Mouse (Mus musculus) MEL-GATA-1-ER (cell line): ENCODE measurements around the gene Fars2.
"Not testable (repeated sequence)": the region's sequence is repeated elsewhere in the genome, so short reads cannot be mapped to it uniquely, and the experiment has no call there.

Experiments used
- DNase-seq: peaks from one replicate; pipeline ENCODE4 v3.0.0-alpha.2; 2012; ENCODE audit warnings: low read depth; ENCODE audit errors: extremely low read depth

The Fars2 gene

DNA sequence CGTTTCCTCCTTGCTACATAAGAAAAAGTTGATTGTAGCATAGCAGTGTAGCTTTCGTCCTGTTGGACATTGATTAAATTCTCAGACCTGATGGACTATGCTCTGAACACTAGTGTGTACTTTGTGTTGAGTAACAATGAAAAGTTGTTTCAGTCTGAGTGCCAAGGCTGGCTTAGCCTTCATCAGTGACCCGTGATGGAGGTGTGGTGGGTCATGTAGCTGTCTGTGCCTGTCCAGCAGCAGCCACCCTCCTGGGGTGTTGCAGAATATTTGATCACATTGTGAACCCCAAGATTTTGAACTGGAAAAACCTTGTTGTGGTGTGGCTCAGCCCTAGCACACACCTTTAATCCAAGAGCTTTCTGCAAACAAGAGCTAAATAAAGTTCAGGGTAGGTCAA is 343.3 kb downstream of the Fars2 start:
- no peak for DNase-seq

- no peak for DNase-seq
These were observed 346.5 kb downstream of the Fars2 start for GRCm38 (mm10) chr13:36463669-36464068.

GRCm38 (mm10) chr13:36466076-36466475 is 348.9 kb downstream of the Fars2 start:
- DNase-seq: not testable (repeated sequence)

DNA sequence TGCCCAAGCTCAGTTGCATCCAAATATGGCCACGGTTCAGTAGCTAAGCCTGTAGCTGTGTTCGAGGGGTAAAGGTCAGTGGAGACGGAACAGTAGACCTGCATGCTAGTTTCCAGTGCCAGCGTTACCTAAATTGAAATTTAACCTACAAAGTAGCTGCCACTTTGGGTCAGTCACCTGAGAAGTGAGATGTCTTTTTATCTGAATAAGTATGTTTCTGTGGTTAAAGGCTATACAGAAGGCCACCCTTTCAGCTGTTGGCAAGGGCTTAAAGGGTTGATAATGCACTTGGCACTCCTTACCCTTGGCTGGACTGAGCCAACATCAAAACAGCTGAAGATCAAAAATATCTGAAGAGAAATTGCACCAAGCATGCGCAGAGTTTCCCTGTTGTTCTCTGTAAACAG is 349.3 kb downstream of the Fars2 start:
- no peak for DNase-seq

- DNase-seq: no peak
These were observed 350.6 kb downstream of the Fars2 start for GRCm38 (mm10) chr13:36467849-36468248.

DNA sequence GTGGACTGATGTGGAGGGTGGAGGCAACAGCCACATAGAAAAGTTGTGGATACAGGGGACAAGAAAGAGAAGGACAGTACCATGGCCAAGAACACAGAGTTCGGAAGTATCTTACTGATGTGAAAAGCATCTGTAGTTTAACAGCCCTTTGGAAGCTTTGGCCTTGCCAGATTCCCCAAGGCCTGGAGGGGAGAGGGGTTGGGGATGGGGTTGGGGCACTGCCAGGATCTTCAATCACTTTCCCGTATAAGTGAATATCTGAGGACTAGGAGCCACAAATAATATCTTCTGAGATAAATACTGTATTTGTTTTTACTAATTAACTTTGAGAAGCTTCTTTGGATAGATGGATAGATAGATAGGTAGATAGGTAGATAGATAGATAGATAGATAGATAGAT is 351.8 kb downstream of the Fars2 start:
- DNase-seq: no peak

GRCm38 (mm10) chr13:36469412-36470125 is 352.4 kb downstream of the Fars2 start:
- DNase-seq: no peak

DNA sequence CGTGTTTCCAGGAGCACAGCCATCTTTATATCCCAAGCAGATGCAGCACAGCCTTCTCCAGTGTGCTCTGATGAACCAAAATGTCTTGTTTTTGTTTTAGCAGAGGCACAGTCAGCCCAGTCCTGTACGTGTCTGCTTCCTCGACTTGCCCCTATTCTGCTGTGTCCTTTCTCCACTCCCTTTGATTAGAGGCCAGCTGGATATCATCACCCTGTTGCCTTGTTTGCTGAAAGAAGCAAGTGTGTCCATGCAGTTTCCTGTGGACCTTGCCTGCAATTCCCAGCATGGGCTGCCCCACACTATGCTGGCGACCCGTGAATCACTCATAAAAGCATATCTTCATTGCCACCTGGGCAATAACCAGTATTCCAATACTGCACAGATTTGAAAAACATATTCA is 360.4 kb downstream of the Fars2 start:
- DNase-seq: no peak

GRCm38 (mm10) chr13:36478243-36478642 is 361.0 kb downstream of the Fars2 start:
- DNase-seq: no peak

DNA sequence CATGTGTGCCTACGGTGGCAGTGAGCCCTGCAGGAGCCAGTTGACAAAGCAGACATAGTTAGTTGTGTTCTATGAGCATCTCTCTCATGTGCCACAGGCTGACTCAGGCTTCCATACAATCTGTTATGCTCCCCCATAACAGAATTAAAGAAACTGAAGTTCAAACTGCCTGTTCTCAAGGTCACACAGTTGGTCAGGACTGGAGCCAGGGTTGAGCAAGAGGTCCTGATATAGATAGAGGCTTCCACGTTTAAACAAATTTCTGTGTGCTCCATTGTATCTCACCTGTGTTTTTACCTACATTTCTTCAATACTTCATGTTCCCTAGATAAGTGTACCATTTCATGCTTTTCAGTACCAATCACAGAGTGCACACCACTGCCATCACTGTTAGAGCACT is 362.9 kb downstream of the Fars2 start:
- DNase-seq: no peak

DNA sequence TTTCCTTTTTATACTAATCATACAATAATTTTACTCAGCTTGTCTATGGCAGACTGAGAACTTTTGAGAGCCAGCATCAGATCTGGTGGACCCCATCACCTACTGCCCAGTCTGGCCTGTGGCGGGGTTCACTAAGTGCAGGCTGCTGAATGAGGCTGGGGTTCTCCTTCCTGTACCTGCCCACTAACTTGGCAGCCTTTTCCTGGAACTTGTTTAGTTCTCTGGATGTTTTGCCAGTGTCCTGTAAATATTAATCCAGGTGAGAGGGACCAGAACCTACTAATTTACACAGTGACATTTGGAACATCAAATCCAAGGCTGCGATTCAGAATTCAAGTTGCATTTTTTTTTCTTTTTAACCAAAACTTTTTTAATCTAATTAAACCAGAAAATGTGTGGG is 367.2 kb downstream of the Fars2 start:
- DNase-seq: no peak

GRCm38 (mm10) chr13:36486756-36487155 is 369.5 kb downstream of the Fars2 start:
- no peak for DNase-seq

DNA sequence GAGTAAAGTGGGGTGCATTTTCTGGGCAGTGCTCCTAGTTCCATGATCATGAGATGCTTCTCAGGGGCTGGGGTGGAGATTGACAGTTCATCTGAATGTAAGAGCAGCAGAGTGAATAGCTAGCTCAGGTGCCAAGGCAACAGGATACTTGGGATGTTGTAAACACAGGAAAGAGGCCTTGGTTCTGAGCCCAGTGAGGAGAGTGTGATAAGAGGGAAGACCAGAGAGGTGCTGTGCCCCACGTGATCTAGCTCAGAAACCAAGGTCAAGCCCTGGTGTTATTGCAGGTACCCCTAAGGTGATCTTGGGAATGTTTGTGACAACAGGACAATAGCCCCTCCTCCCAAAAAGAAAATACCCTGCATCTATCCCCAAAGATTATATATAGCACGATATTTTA is 372.2 kb downstream of the Fars2 start:
- DNase-seq: no peak

GRCm38 (mm10) chr13:36490612-36491011 is 373.4 kb downstream of the Fars2 start:
- no peak for DNase-seq

DNA sequence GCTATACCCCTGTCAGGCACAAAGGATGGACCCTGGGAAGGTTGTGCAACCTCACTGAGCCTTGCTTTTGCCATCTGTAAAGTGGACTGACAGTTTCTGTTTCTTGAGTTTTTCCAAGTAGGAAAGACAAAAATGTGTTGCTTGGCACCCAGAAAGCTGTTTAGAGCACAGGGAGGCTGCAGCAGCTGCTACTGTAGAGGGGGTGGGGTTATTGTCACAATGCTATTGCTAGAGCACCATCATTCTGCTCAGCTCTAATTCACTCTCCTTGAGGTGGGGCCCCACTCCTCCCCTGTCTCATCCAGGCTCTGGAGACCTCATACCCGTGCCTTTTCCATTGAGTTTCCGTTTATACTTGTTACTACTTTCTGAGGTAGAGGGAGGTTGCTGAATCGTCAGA is 375.2 kb downstream of the Fars2 start:
- DNase-seq: no peak

- DNase-seq: no peak
These were observed 376.1 kb downstream of the Fars2 start for GRCm38 (mm10) chr13:36493294-36493693.

- DNase-seq: no peak
These were observed 376.6 kb downstream of the Fars2 start for GRCm38 (mm10) chr13:36493762-36494161.

DNA sequence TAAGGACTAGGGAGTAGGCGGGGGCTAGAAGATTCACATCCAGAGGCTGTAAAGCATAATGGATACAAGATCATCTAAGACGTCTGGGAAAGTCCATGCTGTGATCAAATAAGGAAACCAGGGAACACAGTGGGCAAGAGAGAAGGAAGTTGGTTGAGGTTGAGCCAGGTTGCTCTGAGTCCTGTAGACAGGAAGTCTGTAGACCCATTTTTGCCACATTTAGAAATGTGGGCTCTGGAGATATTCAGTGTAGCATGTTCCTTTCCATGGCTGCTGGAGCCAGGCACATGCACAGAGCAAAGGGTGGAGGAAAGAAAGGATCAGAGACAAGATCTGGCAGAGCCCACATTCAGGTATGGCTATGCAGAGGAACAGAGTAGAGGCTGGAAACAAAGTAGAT is 378.8 kb downstream of the Fars2 start:
- no peak for DNase-seq

DNA sequence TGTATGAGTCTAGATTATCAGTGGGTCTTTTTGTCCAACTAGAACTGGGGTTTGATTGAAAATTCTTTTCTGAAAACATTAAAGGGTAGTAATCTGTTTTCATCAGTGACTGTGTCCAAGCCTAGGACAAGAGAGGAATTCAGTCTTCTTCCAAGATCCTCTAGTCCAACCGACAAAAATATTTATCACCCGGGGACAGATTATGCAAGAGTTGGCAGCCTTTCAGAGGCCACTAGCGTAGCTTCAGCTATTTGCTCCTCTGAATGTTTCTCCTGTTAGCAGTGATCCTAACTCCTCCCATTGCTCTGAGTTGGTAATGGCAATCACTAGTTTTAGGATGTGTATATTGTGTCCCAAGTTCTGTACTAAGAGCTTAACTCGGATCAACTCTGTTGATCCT is 380.1 kb downstream of the Fars2 start:
- DNase-seq: no peak

- DNase-seq: no peak
These were observed 383.2 kb downstream of the Fars2 start for GRCm38 (mm10) chr13:36500370-36500905.

- no peak for DNase-seq
These were observed 386.3 kb downstream of the Fars2 start for GRCm38 (mm10) chr13:36503551-36503950.

GRCm38 (mm10) chr13:36503991-36504390 is 386.8 kb downstream of the Fars2 start:
- DNase-seq: no peak

DNA sequence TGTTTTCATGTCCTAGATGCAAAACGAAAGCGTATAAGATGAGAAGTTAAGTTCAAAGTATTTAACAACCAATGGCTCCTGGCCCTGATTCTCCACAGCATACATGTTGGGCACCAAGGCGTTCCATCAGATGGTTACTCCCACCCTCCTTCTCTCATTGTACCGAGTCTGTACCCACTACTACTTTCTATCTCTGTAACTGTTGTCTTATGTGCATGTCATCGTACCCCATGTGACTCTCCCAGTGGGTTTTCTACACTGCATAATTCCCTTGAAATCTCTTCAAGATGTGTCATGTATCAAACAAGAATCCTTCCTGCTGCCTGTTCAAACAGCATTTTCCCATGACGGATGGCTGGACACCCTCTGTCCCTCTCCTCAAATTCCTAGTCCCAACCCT is 388.5 kb downstream of the Fars2 start:
- no peak for DNase-seq
